Mouse (Mus musculus) stomach, embryonic 15.5 days (tissue): ENCODE results near the gene Sptb. TPM values are rescaled to one million over a fixed set of nuclear protein-coding genes. Genes with fewer than 3 reads are reported as not detected.

Source experiments
- ATAC-seq: fragments of 200-750 bp; cut with Nextera tagmentation; 2 replicates; pipeline ENCODE4 v1.8.0; 2017; ENCODE audit warnings: low read depth, moderate number of reproducible peaks, moderate TSS enrichment; ENCODE audit not compliant: insufficient read depth, low FRiP score
- H3K27ac ChIP-seq: fragments of 300-500 bp; sonication (generic); 2 replicates; pipeline ENCODE4 v1.5.1; 2015; ENCODE audit warnings: mild to moderate bottlenecking, inconsistent platforms
- H3K27me3 ChIP-seq: fragments of 300-500 bp; sonication (generic); replicated peaks from 2 replicates; pipeline ENCODE4 v1.6.1; 2015; ENCODE audit warnings: inconsistent platforms
- H3K36me3 ChIP-seq: fragments of 300-500 bp; sonication (generic); 2 replicates; pipeline ENCODE4 v1.6.1; 2015; ENCODE audit warnings: inconsistent platforms
- H3K4me1 ChIP-seq: fragments of 300-500 bp; sonication (generic); 2 replicates; pipeline ENCODE4 v1.6.1; 2015; ENCODE audit warnings: inconsistent platforms
- H3K4me2 ChIP-seq: fragments of 300-500 bp; sonication (generic); 2 replicates; pipeline ENCODE4 v1.6.1; 2015; ENCODE audit warnings: mild to moderate bottlenecking, inconsistent platforms
- H3K4me3 ChIP-seq: fragments of 300-500 bp; sonication (generic); replicated peaks from 2 replicates; pipeline ENCODE4 v1.5.1; 2015; ENCODE audit warnings: inconsistent platforms
- H3K9ac ChIP-seq: fragments of 300-500 bp; sonication (generic); 2 replicates; pipeline ENCODE4 v1.6.1; 2015; ENCODE audit warnings: inconsistent platforms
- H3K9me3 ChIP-seq: fragments of 300-500 bp; sonication (generic); 2 replicates; pipeline ENCODE4 v1.6.1; 2016; ENCODE audit warnings: inconsistent platforms
- WGBS: fragments of 180-500 bp; shearing (Covaris S2); methylation state at CpG from one replicate; pipeline ENCODE4 v1.1.7; 2015; 5-methylcytosine and 5-hydroxymethylcytosine counted together
- polyA plus RNA-seq: library from polyadenylated mRNA; unstranded; fragments of >200 nt; fragmentation: Nextera tagmentation; extraction: Ambion mirVana; gene quantifications from 2 replicates; pipeline ENCODE4 v1.2.1, GENCODE M21; 2015

Gene Sptb
- polyA plus RNA-seq, 1 experiment from 2014 or later = 5.0 TPM

DNA sequence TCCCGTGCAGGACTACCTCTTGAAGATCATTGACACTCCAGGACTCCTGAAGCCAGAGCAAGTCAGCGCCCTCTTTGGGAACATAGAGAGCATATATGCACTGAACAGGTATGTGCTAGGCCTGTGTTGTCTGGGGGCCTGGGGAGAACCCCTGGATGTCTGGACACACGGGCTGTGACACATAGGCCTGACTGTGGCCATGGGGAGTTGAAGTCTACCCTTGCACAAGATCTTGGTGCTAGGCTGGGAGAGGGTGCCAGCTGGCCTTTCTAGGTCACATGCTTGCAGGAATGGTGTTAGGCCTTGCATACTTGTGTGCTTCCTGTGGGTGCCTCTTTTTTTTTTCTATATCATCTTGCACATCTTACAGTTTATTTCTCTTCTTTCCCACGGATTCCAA lies 148.2 kb downstream of the Sptb start:
- no peak for ATAC-seq
- H3K27ac ChIP-seq = no peak overlapping the region
- H3K4me1 ChIP-seq = peaks cover 2% of the 10 kb centered on the region; the same call in 1 of the 2 replicates
- H3K4me2 ChIP-seq = no peak overlapping the region
- H3K27me3 ChIP-seq = no peaks in the 10 kb centered on the region
- H3K4me3 ChIP-seq = no peak overlapping the region
- H3K9me3 ChIP-seq = no peaks in the 10 kb centered on the region
- H3K36me3 ChIP-seq = peaks cover 48% of the 10 kb centered on the region
- H3K9ac ChIP-seq = no peak overlapping the region
- 88% methylated on average over 4 of the region's 4 CpGs for WGBS

DNA sequence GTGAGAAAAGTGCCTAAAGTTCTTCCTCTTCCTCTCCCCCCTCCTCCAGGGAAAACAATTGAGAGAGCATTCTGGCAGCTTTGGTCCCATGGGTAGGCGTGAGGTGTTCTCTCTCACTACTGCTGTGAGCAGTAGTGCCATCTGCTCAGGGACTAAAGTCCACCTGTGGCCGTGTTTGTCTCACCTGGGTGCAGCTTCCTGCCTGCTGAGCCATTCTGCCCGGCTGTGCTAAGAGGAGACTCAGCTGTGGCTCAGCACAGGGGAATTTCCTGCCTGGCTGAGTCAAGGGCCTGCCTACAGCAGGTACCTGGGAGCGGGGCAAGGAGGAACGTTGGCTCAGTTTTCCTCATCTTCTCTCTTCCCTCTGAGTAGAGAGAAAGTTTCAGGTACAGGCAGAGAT lies 152.1 kb downstream of the Sptb start:
- 47% methylated on average over 5 of the region's 5 CpGs for WGBS
- Histone ChIP-seq H3K9ac (no peak overlapping the region), H3K9me3 (no peaks in the 10 kb centered on the region), H3K27ac (peak overlapping the region; percentile 28; the same call in 1 of the 2 replicates), H3K4me1 (peaks cover 38% of the 10 kb centered on the region), H3K36me3 (peaks cover 14% of the 10 kb centered on the region), H3K4me3 (no peak overlapping the region), H3K4me2 (no peak overlapping the region), H3K27me3 (no peaks in the 10 kb centered on the region)
- ATAC-seq = peak; percentile 83

DNA sequence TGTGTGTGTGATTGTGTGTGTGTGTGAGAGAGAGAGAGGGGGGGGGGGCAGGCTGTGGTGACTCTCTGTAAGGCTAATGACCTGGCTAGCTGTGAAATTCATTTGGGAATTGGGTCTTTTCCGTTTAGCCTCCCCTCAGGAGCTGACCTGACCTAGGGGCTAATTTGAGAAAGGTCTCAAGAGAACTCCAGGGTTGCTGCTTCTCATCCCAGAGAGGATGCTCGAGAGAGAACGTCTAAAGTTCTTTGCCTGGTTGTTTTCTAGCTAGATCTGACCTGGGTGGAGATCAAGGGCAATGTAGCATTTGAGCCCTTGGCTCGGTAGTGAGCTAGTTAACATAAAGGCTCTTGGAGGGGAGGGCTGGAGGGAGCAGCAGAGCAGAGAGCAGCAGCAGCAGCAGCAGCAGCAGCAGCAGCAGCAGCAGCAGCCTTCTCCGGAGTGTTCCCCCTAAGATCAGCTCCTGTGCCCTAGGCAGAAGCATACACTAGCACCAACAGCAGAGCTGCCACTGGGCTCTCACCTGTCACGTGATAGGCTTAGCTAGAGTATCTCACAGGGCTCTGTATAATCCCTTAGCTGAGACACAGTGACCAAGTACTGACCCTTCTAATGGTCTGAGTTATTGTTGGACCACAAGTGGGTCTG lies 153.5 kb downstream of the Sptb start:
- Histone ChIP-seq H3K4me2 (no peak overlapping the region), H3K27me3 (no peaks in the 10 kb centered on the region), H3K4me3 (no peak overlapping the region), H3K4me1 (peaks cover 47% of the 10 kb centered on the region), H3K36me3 (peaks cover 9% of the 10 kb centered on the region), H3K27ac (no peak overlapping the region), H3K9me3 (no peaks in the 10 kb centered on the region), H3K9ac (no peak overlapping the region)
- ATAC-seq = no peak
- WGBS = 25% methylated on average over 6 of the region's 6 CpGs

DNA sequence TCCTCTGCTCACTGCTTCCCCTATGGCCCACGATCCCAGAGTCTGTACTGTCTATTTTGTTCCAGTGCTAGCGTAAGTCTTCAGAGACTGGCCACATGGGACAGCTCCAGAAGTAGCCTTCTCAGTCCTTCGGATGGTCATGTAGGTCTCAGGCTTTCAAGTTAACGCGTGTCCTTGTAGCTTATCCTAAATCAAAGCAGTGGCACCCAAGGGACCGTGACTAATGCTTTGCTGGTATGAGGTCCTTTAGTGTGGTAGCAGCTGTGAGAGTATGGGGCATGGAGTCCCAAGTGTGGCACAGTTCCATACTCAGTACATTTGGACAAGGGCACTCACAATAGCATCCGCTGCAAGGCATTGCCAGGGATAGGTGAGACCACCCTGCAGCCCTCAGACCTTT lies 154.2 kb downstream of the Sptb start:
- 81% methylated on average over 7 of the region's 7 CpGs for WGBS

DNA sequence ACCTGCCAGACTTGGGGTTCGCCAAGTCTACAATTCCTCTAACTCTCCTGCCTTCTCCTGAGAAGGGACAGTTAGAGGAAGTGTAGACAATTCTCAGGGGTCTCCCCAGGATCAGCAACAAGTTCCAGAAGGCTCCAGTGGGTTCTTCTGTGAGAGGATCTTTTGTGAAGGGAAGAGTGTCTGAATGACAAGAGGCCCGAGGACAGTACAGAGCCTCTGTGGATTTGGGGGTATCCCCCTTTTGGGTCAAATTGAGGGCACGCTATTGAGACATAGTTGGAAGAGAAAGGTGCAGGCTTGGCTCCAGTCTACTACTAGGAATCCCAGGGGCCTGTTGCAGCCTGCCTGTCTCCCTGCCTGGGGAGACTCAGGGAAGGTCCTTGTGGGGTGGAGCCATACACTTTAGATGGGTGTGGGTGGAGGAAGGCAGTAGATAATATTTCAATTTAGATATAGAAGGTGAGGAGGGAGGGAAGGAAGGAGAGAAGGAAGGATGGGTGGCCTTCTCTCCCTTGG lies 155.4 kb downstream of the Sptb start:
- no peak overlapping the region for H3K4me3 ChIP-seq
- H3K36me3 ChIP-seq = no peaks in the 10 kb centered on the region
- no peak overlapping the region for H3K9ac ChIP-seq
- H3K27ac ChIP-seq = peak overlapping the region; percentile 35; the same call in 1 of the 2 replicates
- ATAC-seq = no peak
- peaks cover 50% of the 10 kb centered on the region for H3K4me1 ChIP-seq
- H3K4me2 ChIP-seq = peak overlapping the region; percentile 2; the same call in 1 of the 2 replicates
- no peaks in the 10 kb centered on the region for H3K9me3 ChIP-seq
- 80% methylated on average over 3 of the region's 3 CpGs for WGBS
- H3K27me3 ChIP-seq = no peaks in the 10 kb centered on the region

More for the DNA sequence above, 154.2 kb downstream of the Sptb start:
- no peak overlapping the region for H3K27ac ChIP-seq
- H3K27me3 ChIP-seq = no peaks in the 10 kb centered on the region
- no peaks in the 10 kb centered on the region for H3K9me3 ChIP-seq
- H3K36me3 ChIP-seq = peaks cover 9% of the 10 kb centered on the region
- no peak overlapping the region for H3K4me3 ChIP-seq
- peaks cover 50% of the 10 kb centered on the region for H3K4me1 ChIP-seq
- no peak overlapping the region for H3K4me2 ChIP-seq
- ATAC-seq = no peak
- H3K9ac ChIP-seq = no peak overlapping the region

DNA sequence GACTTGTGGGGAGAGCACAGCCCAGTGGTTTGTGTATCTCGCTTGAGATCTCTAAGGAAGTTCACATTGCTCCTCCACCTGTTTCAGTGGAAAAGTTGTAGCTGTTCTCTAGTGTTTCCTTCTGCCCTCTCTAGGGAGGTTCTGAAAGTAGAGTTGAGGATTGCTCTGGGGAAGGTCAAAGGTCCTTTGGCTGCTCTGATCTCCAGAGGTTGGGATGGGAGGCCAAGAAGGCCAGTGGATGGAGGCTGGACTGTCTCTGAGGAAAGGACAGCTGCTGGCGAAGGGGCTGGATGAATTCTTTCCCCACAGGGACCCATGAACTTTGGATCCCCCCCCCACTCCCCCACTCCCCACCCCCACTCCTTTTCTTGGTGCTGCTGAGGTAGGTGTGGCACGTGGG lies 156.0 kb downstream of the Sptb start:
- WGBS = 72% methylated on average over 3 of the region's 3 CpGs

DNA sequence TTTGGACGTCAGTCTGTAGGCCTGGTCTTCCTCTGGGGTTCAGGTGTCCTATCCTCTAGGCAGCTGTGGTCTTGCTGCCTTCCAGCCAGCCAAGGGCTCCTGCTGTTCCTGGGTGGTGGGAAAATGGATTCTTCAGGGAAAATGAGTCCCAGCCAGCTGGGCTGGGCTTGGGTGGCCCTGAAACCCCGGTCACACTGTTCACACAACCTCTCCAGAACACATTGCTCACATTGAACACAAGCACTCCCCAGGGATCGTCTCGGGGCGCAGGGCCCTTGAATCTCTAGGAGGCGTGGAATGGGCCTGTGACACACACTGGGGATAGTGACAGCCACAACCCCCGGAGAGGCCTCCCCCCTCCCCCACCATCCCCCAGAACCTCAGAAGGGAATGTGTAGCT lies 156.4 kb downstream of the Sptb start:
- Histone ChIP-seq H3K27ac (peak overlapping the region; percentile 21; the same call in 1 of the 2 replicates), H3K9ac (no peak overlapping the region), H3K9me3 (no peaks in the 10 kb centered on the region), H3K27me3 (no peaks in the 10 kb centered on the region), H3K4me2 (no peak overlapping the region), H3K4me1 (peaks cover 54% of the 10 kb centered on the region), H3K36me3 (no peaks in the 10 kb centered on the region), H3K4me3 (no peak overlapping the region)
- 61% methylated on average over 7 of the region's 7 CpGs for WGBS
- no peak for ATAC-seq

More for the DNA sequence above, 156.0 kb downstream of the Sptb start:
- H3K27me3 ChIP-seq = no peaks in the 10 kb centered on the region
- no peak overlapping the region for H3K4me2 ChIP-seq
- no peaks in the 10 kb centered on the region for H3K9me3 ChIP-seq
- no peak for ATAC-seq
- H3K4me3 ChIP-seq = no peak overlapping the region
- peaks cover 50% of the 10 kb centered on the region for H3K4me1 ChIP-seq
- no peak overlapping the region for H3K9ac ChIP-seq
- H3K36me3 ChIP-seq = no peaks in the 10 kb centered on the region
- peak overlapping the region; percentile 35; the same call in 1 of the 2 replicates for H3K27ac ChIP-seq

DNA sequence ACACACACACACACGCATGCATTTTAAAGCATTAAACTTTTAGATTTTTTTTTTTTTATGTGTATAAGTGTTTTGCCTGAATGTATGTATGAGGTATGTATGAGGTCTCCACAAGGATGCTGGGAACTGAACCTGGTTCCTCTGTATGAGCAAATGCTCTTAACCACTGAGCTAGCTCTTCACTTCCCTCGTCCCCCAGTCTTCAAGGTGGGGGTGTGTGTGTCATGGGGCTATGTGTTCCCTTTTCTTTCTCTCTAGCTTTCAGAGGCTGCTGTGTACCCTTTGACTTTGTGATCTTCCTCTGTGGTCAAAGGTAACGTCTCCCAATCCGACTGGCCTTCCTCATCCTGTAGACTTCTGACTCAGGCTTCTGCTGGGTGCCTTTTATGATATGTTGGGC lies 157.4 kb downstream of the Sptb start:
- Histone ChIP-seq H3K9me3 (no peaks in the 10 kb centered on the region), H3K27ac (peak overlapping the region; percentile 82; the same call in 1 of the 2 replicates), H3K4me3 (no peak overlapping the region)

DNA sequence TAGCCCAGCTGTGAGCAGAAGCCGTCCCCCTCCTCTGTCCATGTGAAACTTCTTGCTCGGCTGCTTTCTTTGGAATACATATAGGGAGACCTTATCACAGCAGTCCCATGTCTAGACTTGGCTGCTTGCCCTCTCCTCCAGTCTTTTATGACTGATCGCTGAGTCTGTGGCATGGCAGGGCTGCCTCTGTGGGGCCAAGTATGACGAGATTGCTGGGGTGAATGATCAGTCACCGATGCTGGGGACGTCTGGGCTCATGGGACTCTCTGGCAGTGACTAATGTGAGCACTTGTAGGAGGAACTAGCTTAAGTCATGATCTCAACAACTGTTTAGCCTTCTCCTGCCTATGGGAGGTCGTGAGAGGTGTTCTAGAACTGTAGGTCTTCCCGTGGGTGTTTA lies 158.0 kb downstream of the Sptb start:
- H3K4me1 ChIP-seq = peaks cover 64% of the 10 kb centered on the region
- peak overlapping the region; percentile 82 for H3K27ac ChIP-seq
- no peaks in the 10 kb centered on the region for H3K36me3 ChIP-seq
- peak; percentile 69 for ATAC-seq
- no peak overlapping the region for H3K4me3 ChIP-seq
- no peaks in the 10 kb centered on the region for H3K9me3 ChIP-seq
- H3K27me3 ChIP-seq = no peaks in the 10 kb centered on the region
- 22% methylated on average over 8 of the region's 8 CpGs for WGBS
- H3K4me2 ChIP-seq = no peak overlapping the region
- H3K9ac ChIP-seq = no peak overlapping the region

More for the DNA sequence above, 157.4 kb downstream of the Sptb start:
- Histone ChIP-seq H3K27me3 (no peaks in the 10 kb centered on the region), H3K36me3 (no peaks in the 10 kb centered on the region), H3K9ac (no peak overlapping the region), H3K4me2 (no peak overlapping the region), H3K4me1 (peaks cover 61% of the 10 kb centered on the region)
- ATAC-seq = no peak
- WGBS = 71% methylated on average over 4 of the region's 4 CpGs

DNA sequence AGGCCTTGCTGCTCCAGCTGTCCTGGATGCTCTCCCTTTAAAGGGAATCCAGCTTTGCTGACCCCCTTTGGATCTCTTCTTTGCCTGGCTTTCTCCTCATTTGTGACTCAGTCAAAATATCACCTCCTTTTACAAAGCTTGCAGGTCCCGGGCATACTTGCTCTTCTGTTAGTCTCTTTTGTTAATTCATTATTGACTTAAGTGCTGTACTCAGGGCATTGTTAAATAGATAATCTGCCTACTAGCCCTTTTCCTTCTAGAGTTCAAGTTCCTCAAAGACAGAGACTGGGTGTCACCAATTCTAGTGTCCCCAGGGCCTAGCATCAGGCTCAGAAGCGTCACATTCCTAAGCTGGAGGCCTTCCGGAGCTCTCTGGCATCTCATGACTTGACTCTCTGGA lies 161.1 kb downstream of the Sptb start:
- 61% methylated on average over 3 of the region's 3 CpGs for WGBS
- Histone ChIP-seq H3K9ac (no peak overlapping the region), H3K36me3 (no peaks in the 10 kb centered on the region), H3K27me3 (no peaks in the 10 kb centered on the region), H3K9me3 (no peaks in the 10 kb centered on the region), H3K4me1 (peaks cover 56% of the 10 kb centered on the region), H3K4me2 (no peak overlapping the region), H3K27ac (0 out of 2 replicates have a peak overlapping the region, but pooled peaks have one; percentile 95), H3K4me3 (no peak overlapping the region)
- no peak for ATAC-seq

DNA sequence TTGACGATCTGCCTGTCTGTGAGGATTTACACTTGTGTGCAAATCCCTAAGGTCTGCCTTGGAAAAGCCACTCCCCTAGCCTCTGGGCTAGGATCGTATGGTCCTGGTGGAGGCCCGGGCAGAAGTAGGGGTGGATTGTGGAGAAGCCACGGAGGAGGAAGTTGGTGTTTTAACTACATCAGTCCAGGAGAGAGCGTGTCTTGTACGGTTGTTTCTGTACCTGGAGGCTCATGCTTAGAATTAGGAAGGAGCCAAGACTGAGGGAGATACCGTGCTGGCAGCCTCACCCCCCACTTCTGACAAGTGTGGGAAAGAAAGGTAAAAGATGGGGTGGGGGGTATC lies 162.3 kb downstream of the Sptb start:
- Histone ChIP-seq H3K9ac (no peak overlapping the region), H3K9me3 (no peaks in the 10 kb centered on the region), H3K4me2 (peak overlapping the region; percentile 49), H3K36me3 (no peaks in the 10 kb centered on the region), H3K27ac (peak overlapping the region; percentile 95), H3K27me3 (no peaks in the 10 kb centered on the region), H3K4me3 (no peak overlapping the region; the same call in 1 of the 2 replicates), H3K4me1 (peaks cover 46% of the 10 kb centered on the region)
- WGBS = 28% methylated on average over 7 of the region's 7 CpGs
- ATAC-seq = no peak

DNA sequence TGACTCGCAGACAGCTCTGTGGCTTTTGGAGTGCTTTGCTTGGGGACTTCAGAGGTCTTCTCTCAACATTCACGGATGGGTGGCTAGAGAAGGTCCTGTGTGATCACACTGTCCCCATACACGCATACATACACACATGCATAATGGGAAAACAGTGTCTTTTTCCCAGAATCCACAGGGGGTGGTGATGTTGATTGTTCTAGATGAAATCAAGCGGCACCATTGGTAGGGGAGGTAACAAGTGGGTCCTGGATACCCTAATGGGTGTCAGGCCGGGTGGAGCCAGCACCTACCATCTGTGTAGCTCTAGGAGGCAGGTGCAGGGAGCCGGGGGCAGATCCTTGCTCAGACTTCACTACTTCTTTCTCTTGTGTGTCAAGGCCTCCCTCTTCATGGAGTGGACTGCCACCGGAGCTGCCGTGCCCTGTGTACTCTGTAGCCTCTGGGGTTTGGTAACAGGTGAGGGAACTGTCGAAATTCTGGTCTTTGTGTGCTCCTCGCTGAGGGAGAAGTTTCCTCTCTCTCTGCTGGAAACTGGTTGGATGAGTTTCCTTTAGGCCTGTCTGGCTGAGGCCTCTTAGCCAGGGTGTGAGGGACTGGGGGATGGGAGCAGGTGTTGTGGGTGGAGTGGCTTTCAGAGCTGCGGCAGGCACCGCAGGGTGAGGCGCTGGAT lies 162.8 kb downstream of the Sptb start:
- Histone ChIP-seq H3K4me3 (peak overlapping the region; percentile 31), H3K9me3 (no peaks in the 10 kb centered on the region), H3K36me3 (no peaks in the 10 kb centered on the region), H3K27ac (peak overlapping the region; percentile 95), H3K9ac (no peak overlapping the region), H3K4me1 (peaks cover 44% of the 10 kb centered on the region), H3K27me3 (no peaks in the 10 kb centered on the region), H3K4me2 (peak overlapping the region; percentile 49)
- WGBS = 36% methylated on average over 13 of the region's 13 CpGs
- ATAC-seq = peak; percentile 83
